Mouse (Mus musculus): ENCODE measurements around the gene Foxn4. TPM values are rescaled to one million over a fixed set of nuclear protein-coding genes. Genes with fewer than 3 reads are reported as not detected.

Foxn4 gene
- polyA plus RNA-seq, 1 experiment from 2014 or later, result 1.7 TPM

DNA sequence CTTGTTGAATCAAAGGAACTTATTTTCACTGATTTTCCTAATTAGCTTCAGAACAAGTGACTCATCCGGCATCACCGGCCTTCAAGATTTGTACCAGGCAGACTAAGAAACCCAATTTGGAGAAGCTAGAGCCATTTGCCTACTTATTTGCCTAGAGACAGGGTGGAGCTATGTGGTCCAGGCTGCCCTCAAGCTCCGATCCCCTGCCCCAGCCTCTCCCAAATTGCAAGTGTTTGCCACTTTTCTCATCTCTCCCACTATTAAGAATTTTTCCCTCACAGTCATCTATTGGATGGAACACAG is 11.7 kb upstream of the Foxn4 start:
- ATAC-seq (ENCODE audit: insufficient read depth, low FRiP score, low TSS enrichment) (no peak), DNase-seq (ENCODE audit: low spot score) (no peak)
- Histone ChIP-seq H3K9ac (ENCODE audit: low read length) (no peak overlapping the region), H3K9me3 (ENCODE audit: control insufficient read depth, low read length) (no peaks in the 10 kb centered on the region), H3K27me3 (ENCODE audit: control insufficient read depth, insufficient read depth, low read length) (peaks cover 28% of the 10 kb centered on the region), H3K4me1 (ENCODE audit: control insufficient read depth, insufficient read depth, low read length) (0 out of 2 replicates have a peak, but pooled peaks cover 3% of the 10 kb centered on the region), H3K4me3 (ENCODE audit: low read depth, low read length) (no peak overlapping the region), H3K27ac (ENCODE audit: low read depth, low read length) (no peak overlapping the region), H3K36me3 (ENCODE audit: control insufficient read depth, insufficient read depth, low read length) (no peaks in the 10 kb centered on the region), H3K4me2 (ENCODE audit: low read depth) (no peak overlapping the region)
- 92% methylated on average over 3 of the region's 3 CpGs for WGBS

DNA sequence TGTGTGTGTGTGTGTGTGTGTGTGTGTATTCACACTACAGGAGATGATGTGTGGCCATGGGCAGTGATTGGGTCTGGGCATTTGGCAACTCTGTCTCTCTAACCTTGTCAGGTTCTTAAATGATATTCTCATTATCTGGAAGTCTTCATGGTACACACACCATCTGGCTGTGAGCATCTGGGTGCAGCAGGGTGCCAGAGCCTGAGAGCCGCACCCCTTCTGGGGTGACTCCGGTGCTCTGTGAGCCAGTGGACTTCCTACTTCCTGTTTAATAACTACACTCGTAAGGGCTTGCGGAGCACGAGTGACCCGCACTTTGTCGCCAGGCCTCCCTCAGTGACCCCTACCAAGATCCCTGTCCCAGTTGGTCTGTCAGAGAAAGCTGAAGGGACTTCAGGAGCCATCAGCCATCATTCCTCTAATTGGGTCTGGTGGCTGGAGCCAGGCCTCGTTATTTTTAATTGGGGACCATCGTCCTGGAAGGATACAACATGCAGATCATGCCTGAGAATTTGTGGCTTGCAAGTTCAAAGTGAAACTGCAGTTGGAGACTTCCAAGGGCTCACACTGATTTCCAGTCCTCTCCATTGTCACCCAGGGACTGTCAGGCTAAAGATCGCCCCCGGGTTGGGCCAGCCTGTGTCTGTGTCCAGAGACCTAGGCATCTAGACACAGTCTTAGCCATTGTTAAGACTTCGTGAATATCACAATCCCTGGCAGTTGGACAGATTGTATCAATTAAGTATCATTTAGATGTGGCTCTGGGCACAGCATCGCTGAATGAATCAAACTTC is 11.2 kb upstream of the Foxn4 start:
- H3K9me3 ChIP-seq (ENCODE audit: control insufficient read depth, low read length), result no peaks in the 10 kb centered on the region
- no peaks in the 10 kb centered on the region for H3K36me3 ChIP-seq (ENCODE audit: control insufficient read depth, insufficient read depth, low read length)
- H3K4me2 ChIP-seq (ENCODE audit: low read depth), result no peak overlapping the region
- ATAC-seq (ENCODE audit: insufficient read depth, low FRiP score, low TSS enrichment) (no peak), DNase-seq (ENCODE audit: low spot score) (no peak)
- no peak overlapping the region for H3K27ac ChIP-seq (ENCODE audit: low read depth, low read length)
- H3K27me3 ChIP-seq (ENCODE audit: control insufficient read depth, insufficient read depth, low read length), result peaks cover 28% of the 10 kb centered on the region
- no peaks in the 10 kb centered on the region for H3K4me1 ChIP-seq (ENCODE audit: control insufficient read depth, insufficient read depth, low read length)
- 78% methylated on average over 13 of the region's 13 CpGs for WGBS
- H3K9ac ChIP-seq (ENCODE audit: low read length), result no peak overlapping the region
- no peak overlapping the region for H3K4me3 ChIP-seq (ENCODE audit: low read depth, low read length)

DNA sequence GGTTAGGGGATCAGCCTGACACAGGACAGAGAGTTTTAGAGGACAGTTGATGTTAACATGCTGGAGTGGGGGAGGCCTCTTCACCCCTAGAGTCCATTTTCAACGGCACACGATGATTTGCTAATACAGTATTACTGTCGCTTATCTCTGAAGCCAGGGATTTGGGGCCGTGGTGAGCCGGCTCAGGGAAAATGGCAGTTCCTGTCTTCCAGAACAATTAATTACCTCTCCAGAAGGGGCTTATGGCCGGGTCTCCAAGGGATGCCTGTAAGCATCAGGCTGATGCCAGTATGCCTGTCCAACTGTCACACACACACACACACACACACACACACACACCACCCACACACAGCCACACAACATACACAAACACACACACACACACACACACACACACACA is 8.7 kb upstream of the Foxn4 start:
- Histone ChIP-seq H3K9ac (ENCODE audit: low read length) (no peak overlapping the region), H3K27me3 (ENCODE audit: control insufficient read depth, insufficient read depth, low read length) (peaks cover 25% of the 10 kb centered on the region), H3K9me3 (ENCODE audit: control insufficient read depth, low read length) (no peaks in the 10 kb centered on the region), H3K4me1 (ENCODE audit: control insufficient read depth, insufficient read depth, low read length) (peaks cover 8% of the 10 kb centered on the region; the same call in 1 of the 2 replicates), H3K4me2 (ENCODE audit: low read depth) (no peak overlapping the region), H3K36me3 (ENCODE audit: control insufficient read depth, insufficient read depth, low read length) (no peaks in the 10 kb centered on the region), H3K4me3 (ENCODE audit: low read depth, low read length) (no peak overlapping the region), H3K27ac (ENCODE audit: low read depth, low read length) (no peak overlapping the region)
- DNase-seq (ENCODE audit: low spot score), result no peak
- ATAC-seq (ENCODE audit: insufficient read depth, low FRiP score, low TSS enrichment), result no peak
- WGBS, result 66% methylated on average over 6 of the region's 6 CpGs

DNA sequence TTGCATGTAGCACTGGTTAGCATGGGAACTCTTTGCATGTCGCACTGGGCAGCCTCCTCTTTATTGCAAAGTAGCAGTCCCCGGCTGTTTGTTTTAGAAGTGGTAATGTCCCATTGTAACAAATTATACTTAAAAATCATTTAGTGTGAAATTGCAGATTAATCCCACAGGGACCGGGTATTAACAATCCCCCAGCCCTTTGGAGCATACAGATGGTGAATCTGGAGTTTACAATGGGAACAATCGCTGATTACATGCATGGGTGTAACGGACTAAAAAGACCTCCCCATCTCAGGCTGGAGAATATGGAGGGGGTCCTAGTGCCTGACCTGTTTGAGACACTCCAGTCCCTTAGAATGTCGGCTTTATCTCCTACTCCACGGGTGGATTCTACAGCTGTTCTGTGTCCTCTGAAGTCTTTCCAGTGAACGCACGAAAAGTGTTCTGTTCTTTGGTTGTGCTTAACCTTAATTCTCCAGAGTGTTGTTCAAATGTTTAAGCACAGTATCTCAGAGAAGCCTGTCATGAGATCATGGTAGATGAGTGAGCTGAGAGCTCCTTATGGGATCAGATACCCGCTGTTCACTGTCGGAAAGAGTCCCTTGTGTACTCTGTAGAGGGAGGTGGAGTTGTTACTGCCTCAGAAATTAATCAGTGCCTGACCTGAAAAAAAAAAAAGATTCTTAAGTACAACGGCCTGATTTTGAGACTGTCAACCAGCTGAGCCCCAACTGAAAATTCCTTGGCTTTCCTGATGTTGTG is 6.0 kb upstream of the Foxn4 start:
- no peak overlapping the region for H3K9ac ChIP-seq (ENCODE audit: low read length)
- H3K4me3 ChIP-seq (ENCODE audit: low read depth, low read length), result no peak overlapping the region
- WGBS, result 35% methylated on average over 12 of the region's 12 CpGs
- no peaks in the 10 kb centered on the region for H3K9me3 ChIP-seq (ENCODE audit: control insufficient read depth, low read length)
- peak; percentile 60; the same call in 1 of the 2 replicates for ATAC-seq (ENCODE audit: insufficient read depth, low FRiP score, low TSS enrichment)
- no peaks in the 10 kb centered on the region for H3K36me3 ChIP-seq (ENCODE audit: control insufficient read depth, insufficient read depth, low read length)
- no peak overlapping the region for H3K27ac ChIP-seq (ENCODE audit: low read depth, low read length)
- H3K27me3 ChIP-seq (ENCODE audit: control insufficient read depth, insufficient read depth, low read length), result peaks cover 45% of the 10 kb centered on the region
- peaks cover 13% of the 10 kb centered on the region; the same call in 1 of the 2 replicates for H3K4me1 ChIP-seq (ENCODE audit: control insufficient read depth, insufficient read depth, low read length)
- H3K4me2 ChIP-seq (ENCODE audit: low read depth), result no peak overlapping the region
- DNase-seq (ENCODE audit: low spot score), result peak; percentile 32

DNA sequence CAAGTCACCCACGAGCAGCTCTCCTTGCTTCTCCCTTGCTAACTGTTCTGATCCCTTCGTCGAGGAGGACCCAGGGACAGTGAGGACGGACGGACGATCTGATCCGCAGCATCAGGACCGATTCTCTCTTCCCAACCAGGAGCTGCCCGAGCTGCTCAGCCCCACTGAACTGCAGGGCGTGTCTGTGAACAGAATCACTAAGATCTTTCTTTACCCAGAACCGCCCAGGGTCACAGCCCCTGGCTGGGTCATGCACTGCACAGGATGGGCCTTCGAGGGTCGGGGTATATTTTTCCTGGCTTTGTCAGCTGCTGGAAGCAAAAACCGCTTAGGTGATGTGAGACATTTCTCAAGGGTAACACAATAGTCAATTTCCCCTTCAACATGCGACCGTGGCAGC is 2.4 kb upstream of the Foxn4 start:
- DNase-seq (ENCODE audit: low spot score), result no peak

DNA sequence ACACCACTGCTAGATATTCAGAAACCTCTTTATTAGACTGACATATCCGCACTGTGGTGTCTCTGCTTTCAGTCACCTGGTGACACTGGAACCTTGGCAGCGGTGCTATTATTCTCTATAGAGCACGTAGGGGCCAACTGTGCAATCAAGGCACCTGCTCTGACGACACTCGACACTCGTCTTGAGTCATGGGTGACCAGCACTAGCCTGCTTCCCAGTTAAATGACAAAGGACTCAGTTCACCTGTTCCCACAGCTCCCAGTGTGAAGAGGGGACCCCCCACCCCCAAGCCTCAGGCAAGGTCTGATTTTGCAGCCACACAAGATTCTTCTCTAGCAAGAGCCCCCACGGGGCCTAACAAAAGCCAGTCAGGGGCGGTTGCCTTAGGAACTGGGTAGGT is 1.7 kb upstream of the Foxn4 start:
- Histone ChIP-seq H3K36me3 (ENCODE audit: control insufficient read depth, insufficient read depth, low read length) (no peaks in the 10 kb centered on the region), H3K9me3 (ENCODE audit: control insufficient read depth, low read length) (no peaks in the 10 kb centered on the region), H3K4me3 (ENCODE audit: low read depth, low read length) (no peak overlapping the region), H3K4me1 (ENCODE audit: control insufficient read depth, insufficient read depth, low read length) (peaks cover 24% of the 10 kb centered on the region), H3K9ac (ENCODE audit: low read length) (no peak overlapping the region), H3K27ac (ENCODE audit: low read depth, low read length) (no peak overlapping the region), H3K4me2 (ENCODE audit: low read depth) (no peak overlapping the region), H3K27me3 (ENCODE audit: control insufficient read depth, insufficient read depth, low read length) (peaks cover 76% of the 10 kb centered on the region)
- ATAC-seq (ENCODE audit: insufficient read depth, low FRiP score, low TSS enrichment) (no peak), DNase-seq (ENCODE audit: low spot score) (no peak)
- 9% methylated on average over 8 of the region's 8 CpGs for WGBS

More for the DNA sequence above, 2.4 kb upstream of the Foxn4 start:
- H3K27me3 ChIP-seq (ENCODE audit: control insufficient read depth, insufficient read depth, low read length), result peaks cover 74% of the 10 kb centered on the region
- no peak overlapping the region for H3K4me2 ChIP-seq (ENCODE audit: low read depth)
- ATAC-seq (ENCODE audit: insufficient read depth, low FRiP score, low TSS enrichment), result no peak
- H3K4me1 ChIP-seq (ENCODE audit: control insufficient read depth, insufficient read depth, low read length), result peaks cover 24% of the 10 kb centered on the region
- H3K27ac ChIP-seq (ENCODE audit: low read depth, low read length), result no peak overlapping the region
- no peak overlapping the region for H3K4me3 ChIP-seq (ENCODE audit: low read depth, low read length)
- no peaks in the 10 kb centered on the region for H3K36me3 ChIP-seq (ENCODE audit: control insufficient read depth, insufficient read depth, low read length)
- no peak overlapping the region for H3K9ac ChIP-seq (ENCODE audit: low read length)
- H3K9me3 ChIP-seq (ENCODE audit: control insufficient read depth, low read length), result no peaks in the 10 kb centered on the region
- 27% methylated on average over 16 of the region's 16 CpGs for WGBS

DNA sequence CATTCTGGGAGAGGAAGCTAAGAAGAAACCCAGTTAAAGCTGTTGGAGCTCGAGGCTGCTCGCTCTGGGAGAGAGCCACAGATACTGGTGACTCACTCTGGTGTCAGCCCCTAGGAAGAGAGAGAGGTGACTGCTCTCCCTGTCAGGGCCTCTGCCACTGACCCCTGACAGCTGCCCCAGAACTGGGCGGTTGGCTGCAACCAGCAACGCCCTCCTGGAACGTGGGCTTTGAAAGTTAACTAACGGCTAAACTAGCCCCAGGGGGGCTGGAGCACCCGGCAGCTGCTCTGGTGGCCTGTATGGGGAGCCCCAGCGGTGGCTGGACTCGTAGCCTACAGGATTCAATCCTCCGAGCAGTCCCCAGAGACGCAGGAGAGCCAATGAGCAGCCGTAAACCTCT is 3.6 kb downstream of the Foxn4 start:
- Histone ChIP-seq H3K27ac (ENCODE audit: low read depth, low read length) (no peak overlapping the region), H3K9ac (ENCODE audit: low read length) (no peak overlapping the region), H3K4me2 (ENCODE audit: low read depth) (no peak overlapping the region), H3K9me3 (ENCODE audit: control insufficient read depth, low read length) (no peaks in the 10 kb centered on the region), H3K27me3 (ENCODE audit: control insufficient read depth, insufficient read depth, low read length) (peaks cover 53% of the 10 kb centered on the region), H3K4me3 (ENCODE audit: low read depth, low read length) (no peak overlapping the region), H3K36me3 (ENCODE audit: control insufficient read depth, insufficient read depth, low read length) (no peaks in the 10 kb centered on the region), H3K4me1 (ENCODE audit: control insufficient read depth, insufficient read depth, low read length) (peaks cover 17% of the 10 kb centered on the region)
- DNase-seq (ENCODE audit: low spot score) (no peak), ATAC-seq (ENCODE audit: insufficient read depth, low FRiP score, low TSS enrichment) (no peak)
- WGBS, result 9% methylated on average over 12 of the region's 12 CpGs

DNA sequence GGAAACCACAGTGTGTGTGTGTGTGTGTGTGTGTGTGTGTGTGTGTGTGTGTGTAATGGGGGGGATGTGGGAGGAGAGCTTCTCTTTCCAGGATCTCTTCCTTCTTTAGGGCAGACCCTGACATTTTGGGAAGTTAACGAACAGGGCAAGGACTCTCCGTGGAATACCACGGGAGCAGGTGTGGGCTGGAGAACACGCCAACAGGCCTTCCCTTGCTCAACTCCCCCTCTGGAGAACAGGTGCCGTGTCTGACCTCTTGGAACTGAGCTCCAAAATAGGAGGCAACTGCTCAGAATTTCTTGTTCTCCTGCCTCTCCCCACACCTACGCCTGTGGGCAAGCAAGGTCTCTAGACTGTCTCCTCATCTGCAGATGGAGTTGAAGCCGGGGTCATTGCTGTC is 4.1 kb downstream of the Foxn4 start:
- H3K36me3 ChIP-seq (ENCODE audit: control insufficient read depth, insufficient read depth, low read length), result no peaks in the 10 kb centered on the region
- no peak overlapping the region for H3K4me3 ChIP-seq (ENCODE audit: low read depth, low read length)
- H3K27me3 ChIP-seq (ENCODE audit: control insufficient read depth, insufficient read depth, low read length), result peaks cover 48% of the 10 kb centered on the region
- no peak overlapping the region for H3K9ac ChIP-seq (ENCODE audit: low read length)
- H3K9me3 ChIP-seq (ENCODE audit: control insufficient read depth, low read length), result no peaks in the 10 kb centered on the region
- no peak overlapping the region for H3K27ac ChIP-seq (ENCODE audit: low read depth, low read length)
- DNase-seq (ENCODE audit: low spot score) (no peak), ATAC-seq (ENCODE audit: insufficient read depth, low FRiP score, low TSS enrichment) (no peak)
- H3K4me2 ChIP-seq (ENCODE audit: low read depth), result no peak overlapping the region
- 73% methylated on average over 7 of the region's 7 CpGs for WGBS
- peaks cover 17% of the 10 kb centered on the region for H3K4me1 ChIP-seq (ENCODE audit: control insufficient read depth, insufficient read depth, low read length)

DNA sequence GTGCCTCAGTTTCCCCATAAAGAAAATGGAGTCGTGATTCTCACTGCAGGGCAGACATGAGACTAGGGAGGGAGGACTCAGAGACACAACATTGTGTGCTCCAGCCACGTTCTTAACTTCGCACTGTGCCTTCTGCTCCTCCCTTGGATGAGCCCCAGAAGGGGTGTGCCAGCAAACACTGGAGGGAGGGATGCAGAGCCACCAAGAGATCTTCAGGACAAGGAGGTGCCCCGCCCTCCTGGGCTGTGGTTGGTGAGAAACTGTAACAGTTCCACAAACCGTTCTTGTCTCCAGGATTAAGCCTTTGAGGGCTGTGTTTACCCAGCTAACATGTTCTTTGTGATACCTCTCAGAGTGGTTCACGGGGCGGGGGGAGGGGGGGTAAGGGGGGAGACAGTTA is 5.0 kb downstream of the Foxn4 start:
- no peak overlapping the region for H3K9ac ChIP-seq (ENCODE audit: low read length)
- no peak overlapping the region for H3K4me2 ChIP-seq (ENCODE audit: low read depth)
- DNase-seq (ENCODE audit: low spot score), result no peak
- peaks cover 40% of the 10 kb centered on the region for H3K27me3 ChIP-seq (ENCODE audit: control insufficient read depth, insufficient read depth, low read length)
- no peak overlapping the region for H3K4me3 ChIP-seq (ENCODE audit: low read depth, low read length)
- H3K9me3 ChIP-seq (ENCODE audit: control insufficient read depth, low read length), result no peaks in the 10 kb centered on the region
- H3K27ac ChIP-seq (ENCODE audit: low read depth, low read length), result no peak overlapping the region
- WGBS, result 57% methylated on average over 7 of the region's 7 CpGs
- no peak for ATAC-seq (ENCODE audit: insufficient read depth, low FRiP score, low TSS enrichment)
- no peaks in the 10 kb centered on the region for H3K36me3 ChIP-seq (ENCODE audit: control insufficient read depth, insufficient read depth, low read length)
- peaks cover 11% of the 10 kb centered on the region for H3K4me1 ChIP-seq (ENCODE audit: control insufficient read depth, insufficient read depth, low read length)
